Mouse (Mus musculus): ENCODE measurements around the gene Fam135a. TPM values are rescaled to one million over a fixed set of nuclear protein-coding genes. Genes with fewer than 3 reads are reported as not detected.

The Fam135a gene
- 0.89 and 0.95 TPM in 2 replicates for polyA plus RNA-seq (2012; rRNA removed)

DNA sequence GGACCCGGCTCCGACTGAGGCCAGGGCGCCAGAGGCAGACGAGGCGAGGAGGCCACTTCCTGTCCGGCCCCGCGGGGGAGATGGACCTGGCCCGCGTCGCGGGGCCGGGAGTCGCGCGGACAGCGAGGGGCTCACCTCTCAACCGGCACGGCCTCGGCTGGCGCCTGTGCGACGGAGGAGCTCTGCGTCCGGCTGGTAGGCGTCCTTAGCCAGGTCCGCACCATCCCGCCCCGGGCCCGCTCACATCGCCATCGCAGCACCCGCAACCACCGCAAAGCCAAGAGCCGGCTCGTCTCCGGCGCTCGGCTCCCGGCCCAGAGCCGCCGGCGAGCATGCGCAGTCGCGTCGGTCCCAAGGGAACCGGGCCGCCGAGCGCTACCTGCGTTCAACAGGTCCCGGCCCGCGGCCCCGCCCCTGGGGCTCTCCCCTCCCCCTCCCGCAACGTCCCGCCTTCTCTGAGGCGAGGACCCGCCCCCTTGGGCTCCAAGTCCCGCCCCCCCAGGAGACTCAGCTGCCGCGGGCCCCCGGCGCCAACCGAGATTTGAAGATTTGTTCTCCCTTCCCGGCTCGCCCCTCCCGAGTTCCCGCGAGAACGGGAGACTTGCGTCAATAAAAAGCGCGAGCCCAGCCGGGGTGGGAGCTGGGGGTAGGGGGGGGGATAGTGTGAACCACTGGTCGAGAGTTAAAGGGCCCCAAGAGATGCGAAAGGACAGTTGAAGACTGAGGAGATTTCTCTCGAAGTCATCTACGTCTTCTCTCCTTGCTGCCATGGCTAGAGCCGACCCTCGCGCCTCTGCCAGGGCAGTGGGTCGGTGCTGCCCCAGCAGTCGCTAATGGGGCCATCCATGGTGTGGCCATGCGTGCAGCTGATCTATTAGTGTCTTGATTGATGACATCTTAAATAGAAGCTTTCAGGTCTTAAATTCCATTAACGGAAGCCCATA is at the start of gene Fam135a:
Fam135a (minus strand) TSS at position 416 of the 944 bp plus-strand sequence.
- Histone ChIP-seq H3K27ac (ENCODE audit: insufficient read depth, low read length) (no peak within 1 kb of the TSS), H3K4me1 (ENCODE audit: control insufficient read depth, insufficient read depth, insufficient read length) (peaks cover 6% of the 10 kb centered on the region), H3K4me3 (ENCODE audit: extremely low read depth, insufficient read depth, insufficient read length) (peak within 1 kb of the TSS; percentile 51), H3K36me3 (ENCODE audit: control insufficient read depth, insufficient read depth, low read length) (no peaks in the 10 kb centered on the region), H3K27me3 (ENCODE audit: control insufficient read depth, insufficient read depth, low read length) (peaks cover 17% of the 10 kb centered on the region)
- TF ChIP-seq POLR2A (IDR thresholded peaks at IDR 0.05; ENCODE audit: low read depth, low read length) (no peak), CTCF (IDR thresholded peaks at IDR 0.05; ENCODE audit: extremely low read depth, insufficient read depth, insufficient read length, insufficient replicate concordance) (no peak)
- WGBS = 2% methylated on average over 86 of the region's 88 CpGs
- peak; percentile 11 to 48 for DNase-seq (ENCODE audit: low read depth in 1 of 2, low spot score in 2 of 2)

DNA sequence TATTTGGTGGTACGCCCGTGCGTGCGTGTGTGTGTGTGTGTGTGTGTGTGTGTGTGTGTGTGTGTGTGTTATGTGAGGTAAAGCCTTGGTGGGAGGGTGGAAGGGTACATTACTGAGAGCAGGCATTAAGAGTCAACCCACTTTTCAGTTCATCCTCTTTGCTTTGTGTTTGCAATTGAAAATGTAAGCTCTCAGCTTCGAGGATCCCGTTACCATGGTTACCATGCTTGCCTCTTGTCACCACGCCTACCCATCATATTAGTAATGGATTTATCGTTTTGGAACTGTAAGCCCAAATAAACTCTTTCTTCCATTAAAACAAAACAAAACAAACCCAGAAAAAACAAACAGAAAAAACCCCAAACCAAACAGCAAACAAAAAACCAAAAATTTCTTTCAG is 43.4 kb upstream of the Fam135a start:
- 81% methylated on average over 8 of the region's 8 CpGs for WGBS
- Histone ChIP-seq H3K27me3 (ENCODE audit: control insufficient read depth, insufficient read depth, low read length) (no peaks in the 10 kb centered on the region), H3K36me3 (ENCODE audit: control insufficient read depth, insufficient read depth, low read length) (no peaks in the 10 kb centered on the region), H3K27ac (ENCODE audit: insufficient read depth, low read length) (no peak overlapping the region), H3K4me1 (ENCODE audit: control insufficient read depth, insufficient read depth, insufficient read length) (no peaks in the 10 kb centered on the region), H3K4me3 (ENCODE audit: extremely low read depth, insufficient read depth, insufficient read length) (no peak overlapping the region)
- no peak for DNase-seq (ENCODE audit: low read depth in 1 of 2, low spot score in 2 of 2)
- TF ChIP-seq CTCF (IDR thresholded peaks at IDR 0.05; ENCODE audit: extremely low read depth, insufficient read depth, insufficient read length, insufficient replicate concordance) (no peak), POLR2A (IDR thresholded peaks at IDR 0.05; ENCODE audit: low read depth, low read length) (no peak)

DNA sequence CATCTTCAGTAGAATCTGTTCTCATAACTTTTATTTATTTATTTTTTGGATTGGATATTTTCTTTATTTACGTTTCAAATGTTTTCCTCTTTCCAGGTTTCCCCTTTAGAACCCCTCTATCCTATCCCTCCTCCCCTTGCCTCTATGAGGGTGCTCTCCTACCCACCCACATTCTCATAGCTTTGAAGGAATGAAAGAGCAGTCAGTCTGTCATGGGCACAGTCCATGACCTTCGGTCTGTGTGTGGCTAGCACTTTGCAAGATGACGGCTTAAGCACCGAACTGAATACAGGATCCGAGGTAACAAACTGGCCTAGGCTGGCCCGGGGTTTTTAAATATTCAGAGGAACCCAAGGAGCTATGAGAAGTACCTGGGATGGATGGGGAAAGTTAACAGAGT is 40.4 kb upstream of the Fam135a start:
- Histone ChIP-seq H3K4me1 (ENCODE audit: control insufficient read depth, insufficient read depth, insufficient read length) (no peaks in the 10 kb centered on the region), H3K27ac (ENCODE audit: insufficient read depth, low read length) (no peak overlapping the region), H3K36me3 (ENCODE audit: control insufficient read depth, insufficient read depth, low read length) (no peaks in the 10 kb centered on the region), H3K27me3 (ENCODE audit: control insufficient read depth, insufficient read depth, low read length) (no peaks in the 10 kb centered on the region), H3K4me3 (ENCODE audit: extremely low read depth, insufficient read depth, insufficient read length) (no peak overlapping the region)
- TF ChIP-seq POLR2A (IDR thresholded peaks at IDR 0.05; ENCODE audit: low read depth, low read length) (no peak), CTCF (IDR thresholded peaks at IDR 0.05; ENCODE audit: extremely low read depth, insufficient read depth, insufficient read length, insufficient replicate concordance) (no peak)
- DNase-seq (ENCODE audit: low read depth in 1 of 2, low spot score in 2 of 2) = no peak
- WGBS = 86% methylated on average over 6 of the region's 6 CpGs

DNA sequence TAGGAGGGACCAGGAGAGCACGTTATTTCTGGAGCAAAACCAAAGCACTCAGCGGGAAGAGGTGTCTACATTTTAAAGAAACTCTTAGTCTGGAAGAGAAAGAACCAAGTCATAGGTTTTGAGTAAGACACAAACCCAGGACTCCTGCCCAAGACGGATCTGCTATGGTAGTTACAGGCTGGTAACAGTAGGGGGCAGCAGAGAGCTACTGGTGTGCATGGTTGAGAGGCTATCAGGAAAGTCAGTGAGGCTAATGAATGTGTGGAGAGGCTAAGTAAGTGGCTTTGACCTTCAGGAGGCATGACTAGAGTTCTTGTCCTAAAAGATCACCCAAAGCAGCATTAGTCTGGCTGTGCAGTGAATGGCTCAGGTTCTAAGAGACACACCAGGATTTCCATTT is 37.0 kb upstream of the Fam135a start:
- H3K4me1 ChIP-seq (ENCODE audit: control insufficient read depth, insufficient read depth, insufficient read length) = no peaks in the 10 kb centered on the region
- H3K36me3 ChIP-seq (ENCODE audit: control insufficient read depth, insufficient read depth, low read length) = no peaks in the 10 kb centered on the region
- no peaks in the 10 kb centered on the region for H3K27me3 ChIP-seq (ENCODE audit: control insufficient read depth, insufficient read depth, low read length)
- H3K27ac ChIP-seq (ENCODE audit: insufficient read depth, low read length) = no peak overlapping the region
- no peak overlapping the region for H3K4me3 ChIP-seq (ENCODE audit: extremely low read depth, insufficient read depth, insufficient read length)
- TF ChIP-seq CTCF (IDR thresholded peaks at IDR 0.05; ENCODE audit: extremely low read depth, insufficient read depth, insufficient read length, insufficient replicate concordance) (peak; percentile 53; the same call in 1 of the 2 replicates), POLR2A (IDR thresholded peaks at IDR 0.05; ENCODE audit: low read depth, low read length) (no peak)
- DNase-seq (ENCODE audit: low read depth in 1 of 2, low spot score in 2 of 2) = peak in 1 of 2 experiments; percentile 8
- WGBS = 7% methylated on average over 3 of the region's 3 CpGs

DNA sequence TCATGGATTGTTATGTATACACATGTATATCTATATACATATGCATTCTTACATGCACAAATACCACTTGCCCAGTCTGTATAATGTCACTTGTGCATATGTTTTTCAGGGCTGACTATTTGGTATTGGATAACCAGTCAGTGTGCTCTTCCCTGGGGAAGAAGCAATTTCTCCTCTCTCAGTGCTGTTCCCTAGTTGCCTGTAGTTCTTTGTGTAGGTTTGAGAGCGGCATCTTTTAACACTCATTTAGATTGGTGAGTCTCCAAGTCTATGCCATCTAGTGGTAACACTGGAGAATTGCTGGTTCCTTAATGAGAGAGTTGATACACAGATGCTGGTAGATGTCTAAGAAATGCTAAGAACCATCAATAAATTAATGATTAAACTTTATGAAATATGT is 34.7 kb upstream of the Fam135a start:
- no peak for DNase-seq (ENCODE audit: low read depth in 1 of 2, low spot score in 2 of 2)
- H3K27ac ChIP-seq (ENCODE audit: insufficient read depth, low read length) = no peak overlapping the region
- no peak overlapping the region for H3K4me3 ChIP-seq (ENCODE audit: extremely low read depth, insufficient read depth, insufficient read length)
- no peaks in the 10 kb centered on the region for H3K36me3 ChIP-seq (ENCODE audit: control insufficient read depth, insufficient read depth, low read length)
- TF ChIP-seq POLR2A (IDR thresholded peaks at IDR 0.05; ENCODE audit: low read depth, low read length) (no peak), CTCF (IDR thresholded peaks at IDR 0.05; ENCODE audit: extremely low read depth, insufficient read depth, insufficient read length, insufficient replicate concordance) (no peak)
- H3K4me1 ChIP-seq (ENCODE audit: control insufficient read depth, insufficient read depth, insufficient read length) = no peaks in the 10 kb centered on the region
- H3K27me3 ChIP-seq (ENCODE audit: control insufficient read depth, insufficient read depth, low read length) = no peaks in the 10 kb centered on the region
- 10% methylated on average over 1 of the region's 1 CpGs for WGBS

DNA sequence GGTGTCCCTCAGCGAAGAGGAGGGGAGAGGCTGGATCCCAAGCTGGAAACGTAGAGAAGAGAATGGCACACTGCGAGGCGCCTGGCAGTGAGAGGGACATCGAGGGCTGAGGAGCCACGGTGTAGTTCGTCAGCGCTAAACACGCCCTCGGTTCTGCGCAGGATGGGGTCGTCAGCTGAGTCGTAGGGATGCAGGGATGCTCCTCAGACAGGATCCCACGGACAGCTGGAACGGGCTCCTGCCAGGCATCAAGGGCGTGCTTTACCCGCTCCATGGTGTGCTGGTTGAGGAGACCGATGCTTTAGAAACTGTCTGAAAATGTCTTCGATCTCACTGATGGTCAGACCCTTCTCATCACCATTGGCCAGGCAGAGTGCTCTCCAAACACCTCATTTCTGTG is 33.7 kb upstream of the Fam135a start:
- DNase-seq (ENCODE audit: low read depth in 1 of 2, low spot score in 2 of 2) = no peak
- H3K4me1 ChIP-seq (ENCODE audit: control insufficient read depth, insufficient read depth, insufficient read length) = no peaks in the 10 kb centered on the region
- H3K4me3 ChIP-seq (ENCODE audit: extremely low read depth, insufficient read depth, insufficient read length) = no peak overlapping the region
- WGBS = 51% methylated on average over 19 of the region's 19 CpGs
- H3K36me3 ChIP-seq (ENCODE audit: control insufficient read depth, insufficient read depth, low read length) = no peaks in the 10 kb centered on the region
- no peaks in the 10 kb centered on the region for H3K27me3 ChIP-seq (ENCODE audit: control insufficient read depth, insufficient read depth, low read length)
- H3K27ac ChIP-seq (ENCODE audit: insufficient read depth, low read length) = no peak overlapping the region
- TF ChIP-seq CTCF (IDR thresholded peaks at IDR 0.05; ENCODE audit: extremely low read depth, insufficient read depth, insufficient read length, insufficient replicate concordance) = no peak
- no peak for TF ChIP-seq POLR2A (IDR thresholded peaks at IDR 0.05; ENCODE audit: low read depth, low read length)

DNA sequence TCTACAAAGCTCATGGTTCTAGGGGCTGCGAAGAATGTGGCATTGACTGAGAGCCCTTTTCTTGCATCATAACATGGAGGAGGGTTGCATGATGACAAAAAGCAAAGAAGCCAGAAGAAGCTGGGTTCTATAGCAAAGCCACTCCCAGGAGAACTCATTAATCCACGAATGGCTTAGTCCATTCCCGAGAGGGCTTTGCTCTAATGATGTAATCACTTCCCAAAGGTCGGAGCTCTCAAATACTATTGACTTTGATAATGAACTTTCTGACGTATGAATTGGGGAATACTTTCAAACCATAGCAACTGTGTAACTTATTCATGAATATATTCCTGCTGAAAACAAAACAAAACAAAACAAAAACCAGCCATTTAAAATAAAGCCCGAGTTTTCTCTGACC is 27.7 kb upstream of the Fam135a start:
- no peak for TF ChIP-seq POLR2A (IDR thresholded peaks at IDR 0.05; ENCODE audit: low read depth, low read length)
- no peak for TF ChIP-seq CTCF (IDR thresholded peaks at IDR 0.05; ENCODE audit: extremely low read depth, insufficient read depth, insufficient read length, insufficient replicate concordance)
- Histone ChIP-seq H3K4me3 (ENCODE audit: extremely low read depth, insufficient read depth, insufficient read length) (no peak overlapping the region), H3K27ac (ENCODE audit: insufficient read depth, low read length) (no peak overlapping the region), H3K4me1 (ENCODE audit: control insufficient read depth, insufficient read depth, insufficient read length) (no peaks in the 10 kb centered on the region), H3K27me3 (ENCODE audit: control insufficient read depth, insufficient read depth, low read length) (no peaks in the 10 kb centered on the region), H3K36me3 (ENCODE audit: control insufficient read depth, insufficient read depth, low read length) (no peaks in the 10 kb centered on the region)
- no peak for DNase-seq (ENCODE audit: low read depth in 1 of 2, low spot score in 2 of 2)
- 74% methylated on average over 6 of the region's 6 CpGs for WGBS

All from spleen, adult 2 months (tissue).